ENCODE assay signal across 8 mouse cellular contexts in genomic region chr5:121711928-121712231, GRCm38 (mm10). TPM values are rescaled to one million over a fixed set of nuclear protein-coding genes. Genes with fewer than 3 reads are reported as not detected.
DNase-seq lines count a peak whose midpoint lies in the region; ATAC-seq and TF ChIP-seq lines count a peak whose summit lies in the region.

No protein-coding gene starts in this region.

- H3K9ac ChIP-seq in kidney, embryonic 16.5 days (replicated peaks; ENCODE audit: low read length) = peak overlapping the region; percentile 98
- peak overlapping the region; percentile 95 for H3K9ac ChIP-seq in hindbrain, postnatal 0 days (replicated peaks; ENCODE audit: low read length)
- peak overlapping the region; percentile 98 for H3K9ac ChIP-seq in midbrain, postnatal 0 days (replicated peaks; ENCODE audit: low read length, poor library complexity, severe bottlenecking)

- peak overlapping the region; percentile 88 for H3K4me2 ChIP-seq in kidney, embryonic 16.5 days (replicated peaks; ENCODE audit: low read depth, low read length)
- peak overlapping the region; percentile 68 for H3K4me2 ChIP-seq in hindbrain, postnatal 0 days (ENCODE audit: low read depth, low read length)
- peak overlapping the region; percentile 68 for H3K4me2 ChIP-seq in midbrain, postnatal 0 days (ENCODE audit: low read depth, low read length, poor library complexity, severe bottlenecking)

- no peaks in the 10 kb centered on the region for H3K9me3 ChIP-seq in kidney, embryonic 16.5 days (ENCODE audit: low read length)
- no peaks in the 10 kb centered on the region for H3K9me3 ChIP-seq in embryonic facial prominence, embryonic 10.5 days
- no peaks in the 10 kb centered on the region for H3K9me3 ChIP-seq in hindbrain, postnatal 0 days (ENCODE audit: low read length)
- no peaks in the 10 kb centered on the region for H3K9me3 ChIP-seq in midbrain, postnatal 0 days (ENCODE audit: low read length)

- ATAC-seq in kidney, embryonic 16.5 days (ENCODE audit: low FRiP score, low TSS enrichment) = peak; percentile 37
- peak; percentile 58 for ATAC-seq in hindbrain, postnatal 0 days
- ATAC-seq in midbrain, postnatal 0 days (ENCODE audit: low FRiP score) = peak; percentile 70

- H3K27ac ChIP-seq in kidney, embryonic 16.5 days (ENCODE audit: low read length) = peak overlapping the region; percentile 96
- H3K27ac ChIP-seq in embryonic facial prominence, embryonic 10.5 days (replicated peaks) = peak overlapping the region; percentile 98
- peak overlapping the region; percentile 98 for H3K27ac ChIP-seq in hindbrain, postnatal 0 days
- H3K27ac ChIP-seq in midbrain, postnatal 0 days (ENCODE audit: low read depth, low read length) = peak overlapping the region; percentile 98

- DNase-seq in kidney, adult 9 months = no peak
- no peak for DNase-seq in embryonic facial prominence, embryonic 10.5 days (ENCODE audit: low spot score)
- no peak for DNase-seq in hindbrain, postnatal 0 days (ENCODE audit: low spot score)
- DNase-seq in midbrain, postnatal 0 days (ENCODE audit: low spot score) = no peak
- no peak for DNase-seq in ovary, postnatal 14 days (ENCODE audit: low spot score)
- DNase-seq in right cerebral cortex, postnatal 10 days (ENCODE audit: low spot score in 2 of 2) = no peak
- DNase-seq in thymus, postnatal 14 days = no peak

- H3K27me3 ChIP-seq in kidney, embryonic 16.5 days (ENCODE audit: insufficient read depth, low read length) = no peaks in the 10 kb centered on the region
- no peaks in the 10 kb centered on the region for H3K27me3 ChIP-seq in embryonic facial prominence, embryonic 10.5 days (replicated peaks; ENCODE audit: low read depth, poor library complexity, severe bottlenecking)
- no peaks in the 10 kb centered on the region for H3K27me3 ChIP-seq in hindbrain, postnatal 0 days (ENCODE audit: insufficient read depth, low read length)
- no peaks in the 10 kb centered on the region for H3K27me3 ChIP-seq in midbrain, postnatal 0 days (ENCODE audit: insufficient read depth, low read length)

- H3K4me1 ChIP-seq in kidney, embryonic 16.5 days (ENCODE audit: insufficient read depth, low read length) = peaks cover 31% of the 10 kb centered on the region
- H3K4me1 ChIP-seq in embryonic facial prominence, embryonic 10.5 days = peaks cover 42% of the 10 kb centered on the region
- H3K4me1 ChIP-seq in hindbrain, postnatal 0 days (ENCODE audit: insufficient read depth, low read length) = peaks cover 11% of the 10 kb centered on the region
- peaks cover 8% of the 10 kb centered on the region; the same call in 1 of the 2 replicates for H3K4me1 ChIP-seq in midbrain, postnatal 0 days (ENCODE audit: insufficient read depth, low read length)

- H3K36me3 ChIP-seq in kidney, embryonic 16.5 days (ENCODE audit: insufficient read depth, low read length) = no peaks in the 10 kb centered on the region
- H3K36me3 ChIP-seq in embryonic facial prominence, embryonic 10.5 days (replicated peaks) = peaks cover 20% of the 10 kb centered on the region
- H3K36me3 ChIP-seq in hindbrain, postnatal 0 days (ENCODE audit: insufficient read depth, low read length) = no peaks in the 10 kb centered on the region
- no peaks in the 10 kb centered on the region for H3K36me3 ChIP-seq in midbrain, postnatal 0 days (ENCODE audit: insufficient read depth, low read length)

- WGBS in kidney, embryonic 16.5 days = 0% methylated on average over 21 of the region's 57 CpGs
- under 1% methylated on average over 56 of the region's 57 CpGs for WGBS in embryonic facial prominence, embryonic 10.5 days
- WGBS in hindbrain, postnatal 0 days = 2% methylated on average over 13 of the region's 57 CpGs
- 1% methylated on average over 17 of the region's 57 CpGs for WGBS in midbrain, postnatal 0 days

- no peak for TF ChIP-seq CTCF in hindbrain, postnatal 0 days (IDR thresholded peaks at IDR 0.05; ENCODE audit: low read depth)
- TF ChIP-seq CTCF in midbrain, postnatal 0 days (IDR thresholded peaks at IDR 0.05) = no peak

- H3K4me3 ChIP-seq in kidney, embryonic 16.5 days (ENCODE audit: low read length) = peak overlapping the region; percentile 99
- peak overlapping the region; percentile 78 for H3K4me3 ChIP-seq in embryonic facial prominence, embryonic 10.5 days
- peak overlapping the region; percentile 97 for H3K4me3 ChIP-seq in hindbrain, postnatal 0 days (ENCODE audit: low read length)
- peak overlapping the region; percentile 98 for H3K4me3 ChIP-seq in midbrain, postnatal 0 days (ENCODE audit: low read depth, low read length)

RNA-seq across cellular contexts. Expression of gene Atxn2, which starts 0.7 kb away (rescaled TPM):
- 38.9 and 56.5 TPM in 2 replicates for polyA plus RNA-seq in kidney, embryonic 16.5 days (2015; fragmentation: Nextera tagmentation; extraction: Ambion mirVana)
- 44.5 and 44.9 TPM in 2 replicates for polyA plus RNA-seq in embryonic facial prominence, embryonic 10.5 days (2016; fragmentation: Nextera tagmentation; extraction: Ambion mirVana)
- total RNA-seq in hindbrain, postnatal 0 days (2014; rRNA removed) = 86.8 and 118 TPM in 2 replicates
- polyA plus RNA-seq in hindbrain, postnatal 0 days (2015; fragmentation: Nextera tagmentation; extraction: Ambion mirVana) = 83.5 and 85.9 TPM in 2 replicates
- total RNA-seq in midbrain, postnatal 0 days (2014; rRNA removed) = 102 and 103 TPM in 2 replicates
- 82.9 and 103 TPM in 2 replicates for polyA plus RNA-seq in midbrain, postnatal 0 days (2015; fragmentation: Nextera tagmentation; extraction: Ambion mirVana)

RNA-seq across cellular contexts. Expression of gene Brap, which starts 51.5 kb away (rescaled TPM):
- polyA plus RNA-seq in kidney, embryonic 16.5 days (2015; fragmentation: Nextera tagmentation; extraction: Ambion mirVana) = 34.9 and 37.4 TPM in 2 replicates
- polyA plus RNA-seq in embryonic facial prominence, embryonic 10.5 days (2016; fragmentation: Nextera tagmentation; extraction: Ambion mirVana) = 41.9 and 44.5 TPM in 2 replicates
- 41.2 and 41.7 TPM in 2 replicates for total RNA-seq in hindbrain, postnatal 0 days (2014; rRNA removed)
- 43.5 and 44.0 TPM in 2 replicates for polyA plus RNA-seq in hindbrain, postnatal 0 days (2015; fragmentation: Nextera tagmentation; extraction: Ambion mirVana)
- 47.3 and 48.2 TPM in 2 replicates for total RNA-seq in midbrain, postnatal 0 days (2014; rRNA removed)
- polyA plus RNA-seq in midbrain, postnatal 0 days (2015; fragmentation: Nextera tagmentation; extraction: Ambion mirVana) = 43.5 and 43.6 TPM in 2 replicates

RNA-seq across cellular contexts. Expression of gene Acad10, which starts 51.6 kb away (rescaled TPM):
- 4.3 and 5.7 TPM in 2 replicates for polyA plus RNA-seq in kidney, embryonic 16.5 days (2015; fragmentation: Nextera tagmentation; extraction: Ambion mirVana)
- 2.6 and 3.2 TPM in 2 replicates for polyA plus RNA-seq in embryonic facial prominence, embryonic 10.5 days (2016; fragmentation: Nextera tagmentation; extraction: Ambion mirVana)
- 0.72 and 5.1 TPM in 2 replicates for total RNA-seq in hindbrain, postnatal 0 days (2014; rRNA removed)
- 1.2 and 1.4 TPM in 2 replicates for polyA plus RNA-seq in hindbrain, postnatal 0 days (2015; fragmentation: Nextera tagmentation; extraction: Ambion mirVana)
- total RNA-seq in midbrain, postnatal 0 days (2014; rRNA removed) = 1.7 TPM in 2 replicates
- 1.3 and 1.4 TPM in 2 replicates for polyA plus RNA-seq in midbrain, postnatal 0 days (2015; fragmentation: Nextera tagmentation; extraction: Ambion mirVana)
